Mouse (Mus musculus) cerebellum, postnatal 10 days (tissue): ENCODE measurements at regions not wholly inside any gene's neighbourhood (a gene's known extent, or its start where the extent isn't known, plus 50 kb on each side); places are given as distances from the start of the nearest gene placed in this dataset.
"Not testable (repeated sequence)": the region's sequence is repeated elsewhere in the genome, so short reads cannot be mapped to it uniquely, and the experiment has no call there.

Source experiments
- DNase-seq, 2 experiments: peaks; one replicate each; pipeline ENCODE4 v3.0.0; 2021; ENCODE audit warnings: mixed read lengths in 2 of 2

DNA sequence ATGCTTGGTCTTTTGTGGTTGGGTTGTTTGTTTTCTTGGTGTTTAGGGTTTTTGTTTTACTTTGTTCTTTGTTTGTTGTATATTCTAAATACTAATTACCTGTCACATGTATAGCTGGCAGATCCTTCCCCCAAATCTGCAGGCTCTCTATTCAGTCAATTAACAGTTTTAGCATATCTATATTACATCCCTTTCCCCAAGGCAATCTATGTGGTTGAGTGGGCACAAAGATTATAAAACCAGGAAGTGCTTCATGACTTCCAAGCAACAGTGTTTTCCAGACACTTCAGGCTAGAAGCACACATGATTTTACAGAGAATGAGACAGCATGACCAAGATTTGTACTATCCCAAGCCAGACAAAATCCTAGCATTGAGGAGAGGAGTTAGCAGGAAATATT is 544.4 kb upstream of the Pou3f4 start:
- DNase-seq: no peak

DNA sequence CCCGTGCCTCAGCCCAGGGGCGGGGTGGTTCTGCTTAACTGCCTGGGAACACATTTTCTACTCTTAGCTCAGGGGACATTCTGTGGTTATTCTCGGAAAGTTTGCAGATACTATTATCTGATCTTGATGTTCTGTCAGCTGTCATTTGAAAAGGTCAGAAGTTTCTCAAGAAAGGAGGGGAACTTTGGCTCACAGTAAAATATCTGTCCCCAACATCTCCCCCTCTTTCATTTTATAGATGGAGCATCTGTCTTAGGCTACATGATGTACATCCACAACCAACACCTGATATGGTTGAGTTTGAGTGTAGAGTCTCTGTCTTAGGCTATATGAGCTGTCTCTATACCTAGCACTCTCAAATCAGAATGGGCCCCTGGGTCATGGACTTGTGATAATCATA is 539.8 kb upstream of the Pou3f4 start:
- not testable (repeated sequence) for DNase-seq

GRCm38 (mm10) chrX:110275390-110275789 is 538.7 kb upstream of the Pou3f4 start:
- DNase-seq: no peak

DNA sequence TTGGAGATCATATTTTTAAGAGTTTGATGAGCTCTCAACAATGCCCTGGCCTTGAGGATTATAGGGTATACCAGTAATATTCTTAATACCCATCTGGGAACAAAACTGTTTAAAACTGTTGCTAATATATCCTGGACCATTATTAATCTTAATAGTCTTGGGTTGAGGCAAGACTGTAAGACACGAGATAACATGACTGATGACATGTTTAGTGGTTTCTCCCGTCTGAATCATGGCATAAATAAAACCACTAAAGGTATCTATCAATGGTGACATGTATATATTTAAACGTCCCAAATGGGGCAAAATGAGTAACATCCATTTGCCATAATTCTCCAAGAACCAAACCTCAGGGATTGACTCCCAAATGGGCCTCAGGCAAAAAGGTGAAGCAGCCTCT is 538.2 kb upstream of the Pou3f4 start:
- DNase-seq: no peak

- peak; percentile 14 to 36 for DNase-seq
Measured at GRCm38 (mm10) chrX:110279492-110280213, 534.4 kb upstream of the Pou3f4 start.

DNA sequence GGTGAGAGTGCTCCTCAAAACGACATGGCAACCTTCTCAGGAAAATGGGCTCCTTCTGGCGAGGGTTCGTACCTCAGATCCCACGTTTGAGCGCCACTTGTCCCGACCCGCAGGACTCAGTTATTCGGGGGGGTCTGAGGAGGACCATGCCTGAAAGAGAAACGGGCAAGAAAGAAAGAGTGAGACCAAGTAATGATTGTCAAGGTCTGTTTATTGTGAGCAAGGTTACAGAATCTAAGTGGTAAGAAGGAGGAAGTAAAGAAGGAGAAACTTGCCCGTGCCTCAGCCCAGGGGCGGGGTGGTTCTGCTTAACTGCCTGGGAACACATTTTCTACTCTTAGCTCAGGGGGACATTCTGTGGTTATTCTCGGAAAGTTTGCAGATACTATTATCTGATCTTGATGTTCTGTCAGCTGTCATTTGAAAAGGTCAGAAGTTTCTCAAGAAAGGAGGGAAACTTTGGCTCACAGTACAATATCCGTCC is 532.6 kb upstream of the Pou3f4 start:
- not testable (repeated sequence) for DNase-seq

DNA sequence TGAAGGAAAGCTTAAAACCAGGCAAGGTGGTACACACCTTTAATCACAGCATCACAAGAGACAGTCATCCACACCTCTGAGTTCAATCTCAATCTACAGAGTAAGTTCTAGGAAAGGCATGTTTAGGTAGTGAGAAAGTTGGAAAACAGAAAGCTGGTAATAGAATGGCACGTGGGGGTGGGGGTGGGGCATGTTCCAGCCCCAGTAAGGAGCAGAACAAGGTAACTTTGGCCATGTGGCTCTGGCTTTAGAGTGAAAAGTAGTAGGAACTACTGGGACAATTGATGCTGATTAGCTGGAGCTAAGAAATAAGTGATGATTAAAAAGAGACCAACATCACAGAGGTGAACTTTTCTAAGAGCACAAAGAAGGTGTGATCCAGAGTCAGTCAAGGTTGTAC is 532.2 kb upstream of the Pou3f4 start:
- DNase-seq: no peak

GRCm38 (mm10) chrX:110289397-110289796 is 524.7 kb upstream of the Pou3f4 start:
- no peak for DNase-seq

GRCm38 (mm10) chrX:110307645-110308044 is 506.4 kb upstream of the Pou3f4 start:
- DNase-seq: no peak

DNA sequence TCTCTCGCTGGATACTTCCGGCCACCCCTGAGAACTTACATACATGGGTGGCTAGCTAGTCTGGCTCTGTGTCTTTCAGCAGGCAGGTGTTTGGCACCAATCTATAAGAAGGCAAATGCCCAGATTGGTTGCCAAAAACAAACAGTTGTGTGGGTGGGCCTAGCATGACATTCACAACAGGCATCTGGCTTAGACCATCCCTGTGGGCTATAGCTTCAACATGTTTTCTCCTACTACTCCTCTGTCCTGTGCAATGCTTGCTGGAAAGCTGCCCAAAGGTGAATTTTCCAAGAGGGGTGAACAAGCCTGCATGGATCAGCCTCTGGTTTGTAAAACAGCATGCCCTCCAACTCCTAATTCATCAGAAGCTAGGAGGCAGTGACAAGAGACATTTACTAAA is 505.3 kb upstream of the Pou3f4 start:
- peak; percentile 36 to 70 for DNase-seq

- DNase-seq: no peak
Measured at GRCm38 (mm10) chrX:110317825-110318769, 496.0 kb upstream of the Pou3f4 start.

GRCm38 (mm10) chrX:110320250-110320649 is 493.8 kb upstream of the Pou3f4 start:
- DNase-seq: no peak

GRCm38 (mm10) chrX:110334288-110334687 is 479.8 kb upstream of the Pou3f4 start:
- DNase-seq: no peak

GRCm38 (mm10) chrX:110335013-110335412 is 479.1 kb upstream of the Pou3f4 start:
- DNase-seq: no peak
